Mouse (Mus musculus) embryo, embryonic 10.5 days (tissue): Measurements from ENCODE around the gene Twf1.

Experiments
- DNase-seq: peaks from one replicate; pipeline ENCODE4 v3.0.0-alpha.2; 2015; ENCODE audit warnings: low spot score

The Twf1 gene

DNA sequence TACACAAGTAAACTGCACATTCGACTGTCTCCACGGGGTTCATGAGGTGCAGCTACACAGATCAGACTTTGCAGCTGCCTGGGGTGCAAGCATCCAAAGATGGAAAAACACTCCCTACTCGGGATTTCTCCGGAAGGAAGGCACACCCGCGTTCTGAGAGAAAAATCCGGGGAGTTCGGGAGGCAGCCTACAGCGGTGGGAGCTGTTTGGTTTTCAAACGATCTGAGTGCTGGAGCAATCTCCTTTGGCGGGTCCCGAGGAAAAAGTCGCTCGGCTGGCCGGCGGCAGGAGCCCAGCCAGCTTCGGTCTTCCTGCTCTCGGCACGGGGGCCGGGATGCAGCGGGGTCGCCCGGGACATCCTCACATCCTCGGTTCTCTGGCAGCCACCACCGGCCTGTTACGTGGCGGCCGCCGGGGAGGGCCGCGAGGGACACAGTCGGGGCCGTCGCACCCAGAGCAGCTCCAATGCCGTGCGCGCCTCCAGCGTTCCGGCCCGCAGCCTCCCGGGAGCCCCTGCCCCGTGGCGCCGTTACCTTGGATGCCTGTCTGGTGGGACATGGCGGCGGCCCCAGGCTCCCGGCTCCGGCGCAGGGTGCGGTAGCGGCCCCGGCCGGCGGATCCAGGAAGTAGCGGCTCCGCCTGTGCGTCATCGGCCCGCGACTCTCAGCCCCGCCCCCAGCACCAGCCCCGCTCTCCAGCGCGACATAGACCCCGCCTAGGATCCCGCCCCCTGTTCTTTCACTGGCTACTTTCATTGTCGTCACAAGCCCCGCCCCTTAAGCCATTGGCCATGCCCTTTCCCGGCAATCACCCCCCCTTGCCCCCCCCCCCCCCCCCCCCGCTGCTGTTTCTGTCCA, at the start of gene Twf1:
Gene Twf1, minus strand, starts transcription at position 671 of the 857 bp plus-strand sequence.
- DNase-seq: peak; percentile 99

GRCm38 (mm10) chr15:94639126-94639525, 49.4 kb upstream of the Twf1 start:
- no peak for DNase-seq

- DNase-seq: no peak
These were observed 48.5 kb upstream of the Twf1 start for GRCm38 (mm10) chr15:94638207-94638606.

- DNase-seq: no peak
These were observed 44.8 kb upstream of the Twf1 start for GRCm38 (mm10) chr15:94634524-94634923.

DNA sequence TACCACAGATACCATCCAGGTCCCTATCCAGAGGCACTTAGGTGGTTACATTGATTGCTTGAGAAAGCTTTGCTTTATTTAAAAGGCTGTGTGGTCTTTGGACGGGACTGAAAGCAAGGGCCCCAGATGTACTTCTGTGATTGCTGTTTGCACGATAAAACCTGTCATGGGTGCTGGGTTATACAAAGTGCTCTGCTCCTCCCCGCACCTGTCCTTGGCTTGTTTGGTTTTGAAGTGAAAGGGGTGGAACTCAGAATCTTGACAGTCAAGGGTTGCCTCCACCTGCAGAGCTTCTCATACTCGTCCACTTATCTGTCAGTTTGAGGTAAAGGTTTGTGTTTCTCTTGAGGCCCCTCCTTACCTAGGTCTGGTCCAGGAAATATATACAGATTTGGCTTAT, 40.9 kb upstream of the Twf1 start:
- no peak for DNase-seq

DNA sequence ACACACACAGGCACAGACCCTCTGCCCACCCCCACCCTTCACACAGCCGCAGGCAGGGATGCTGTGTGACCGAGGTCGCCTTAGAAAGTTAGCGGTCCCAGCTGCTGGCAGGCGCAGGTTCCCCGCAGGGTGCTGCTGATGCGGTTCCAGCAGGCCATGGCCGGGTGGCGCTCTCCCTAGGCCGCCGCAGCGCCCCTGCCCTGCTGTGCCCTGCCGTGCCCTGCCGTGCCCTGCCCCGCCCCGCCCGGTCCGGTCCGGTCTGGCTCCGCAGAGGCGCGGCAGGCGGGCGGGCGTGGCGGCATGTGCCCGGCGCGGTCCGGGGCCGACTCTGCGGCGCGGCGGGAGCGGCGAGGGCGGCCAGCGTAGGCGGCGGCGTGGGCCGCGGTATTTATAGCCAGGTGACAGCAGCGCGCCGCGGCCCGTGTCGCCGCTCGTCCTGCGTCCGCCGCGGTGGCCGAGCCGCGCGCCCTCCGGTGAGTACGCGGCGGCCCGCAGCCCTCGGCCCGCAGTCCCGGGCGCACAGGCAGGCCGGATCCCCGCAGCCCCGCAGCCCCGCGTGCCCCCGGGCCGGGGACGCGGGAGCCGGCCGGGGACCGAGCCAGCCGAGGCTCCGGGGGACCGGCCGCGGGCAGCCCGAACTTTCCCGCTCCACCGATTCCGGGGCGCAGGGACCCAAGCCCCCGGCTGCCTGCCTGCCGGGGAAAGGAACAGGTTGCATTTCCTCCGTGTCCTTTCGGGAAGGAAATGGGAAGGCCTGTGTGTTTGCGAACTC, 39.3 kb upstream of the Twf1 start, which contains the start of gene Tmem117:
Gene Tmem117, plus strand, starts transcription at position 403 of the 772 bp plus-strand sequence.
- peak; percentile 50 for DNase-seq

DNA sequence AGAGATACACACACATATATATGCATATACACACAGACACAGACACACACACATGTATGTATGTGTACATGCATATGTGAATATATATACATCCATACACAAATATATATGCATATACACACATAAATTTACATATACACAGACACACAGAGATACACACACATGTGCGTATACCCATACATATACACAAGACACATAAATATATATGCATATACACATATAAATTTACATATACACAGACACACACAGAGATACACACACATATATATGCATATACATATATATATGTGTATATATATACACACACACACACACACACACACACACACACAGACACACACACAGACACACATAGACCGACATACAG, 38.8 kb upstream of the Twf1 start:
- no peak for DNase-seq

DNA sequence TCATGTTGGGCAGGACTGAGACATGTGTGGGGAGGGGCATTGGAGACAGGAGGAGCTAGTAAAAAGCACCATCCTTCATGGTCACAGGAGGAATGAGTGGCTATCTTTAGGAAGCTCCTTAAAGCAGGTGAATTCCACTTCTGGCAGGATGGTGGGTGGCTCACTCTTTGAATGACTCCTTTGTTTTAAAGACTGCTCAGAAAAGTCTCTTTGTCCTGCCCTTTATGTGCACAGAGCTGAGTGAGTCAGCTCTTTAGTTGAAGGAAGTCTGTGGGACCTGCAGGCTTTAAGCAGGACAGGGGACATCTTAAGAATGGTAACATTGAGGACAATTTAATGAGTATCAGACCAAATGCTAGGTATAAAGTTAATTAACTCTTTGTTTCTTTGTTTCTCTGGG, 31.2 kb upstream of the Twf1 start:
- DNase-seq: no peak

DNA sequence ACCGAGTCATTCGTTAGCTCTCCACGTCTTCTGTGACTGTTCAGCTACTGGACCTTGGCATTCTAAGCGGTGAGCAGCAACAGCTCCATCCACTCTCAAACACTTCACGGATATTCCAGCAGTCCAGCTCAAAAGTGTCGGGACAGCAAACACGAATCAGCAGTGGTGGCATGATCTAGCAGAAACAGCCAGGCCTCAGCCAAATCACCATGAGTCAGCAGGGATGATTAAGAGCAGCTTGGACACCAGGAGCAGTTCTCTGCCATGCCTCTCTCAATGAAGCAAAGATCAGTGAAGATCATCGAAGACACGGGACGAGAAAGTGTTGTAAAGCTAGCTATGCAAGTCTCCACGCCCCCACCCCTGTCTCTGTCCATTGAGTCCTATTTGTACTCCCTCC, 26.3 kb upstream of the Twf1 start:
- no peak for DNase-seq

DNA sequence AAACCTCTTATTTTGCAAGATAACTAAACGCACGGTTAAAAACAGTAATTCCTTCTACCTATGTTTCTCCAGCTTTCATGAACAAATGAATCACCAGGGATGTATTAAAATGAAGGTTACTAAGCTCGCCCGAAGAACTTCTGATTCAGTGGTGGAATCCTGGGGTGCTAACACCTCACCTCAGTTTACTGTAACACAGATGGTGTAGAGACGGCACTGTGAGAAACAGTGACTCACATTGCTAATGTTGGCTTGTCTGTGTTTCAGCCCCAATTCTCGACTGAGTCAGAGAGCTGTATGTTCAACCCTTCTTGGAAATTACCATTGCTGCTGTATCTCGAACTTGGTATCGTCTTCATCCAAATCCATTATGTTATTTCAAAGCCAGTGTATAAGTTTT, 18.1 kb upstream of the Twf1 start:
- DNase-seq: no peak

DNA sequence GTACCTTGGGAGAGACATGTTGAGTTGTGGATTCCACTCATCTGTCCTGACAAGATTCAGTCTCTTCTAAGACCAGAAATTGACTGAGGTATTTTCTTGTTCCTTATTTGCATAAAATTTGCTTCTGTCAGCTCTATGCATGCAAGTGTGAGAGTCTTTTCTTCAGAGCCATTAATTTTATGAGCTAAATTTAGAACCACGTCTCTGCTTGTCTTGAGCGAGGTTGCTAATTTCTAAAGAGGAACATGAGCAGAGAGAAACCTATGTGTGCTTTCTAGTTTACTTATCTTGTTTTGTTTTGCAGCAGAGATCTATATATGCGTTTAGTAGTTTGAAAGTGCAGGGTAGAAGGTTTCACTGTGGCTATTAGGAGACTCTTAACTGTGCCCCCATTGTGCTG, 12.8 kb upstream of the Twf1 start:
- no peak for DNase-seq

- DNase-seq: peak; percentile 68
These were observed 11.7 kb upstream of the Twf1 start for GRCm38 (mm10) chr15:94601339-94601738.

- DNase-seq: no peak
These were observed 10.5 kb upstream of the Twf1 start for GRCm38 (mm10) chr15:94600145-94600707.

DNA sequence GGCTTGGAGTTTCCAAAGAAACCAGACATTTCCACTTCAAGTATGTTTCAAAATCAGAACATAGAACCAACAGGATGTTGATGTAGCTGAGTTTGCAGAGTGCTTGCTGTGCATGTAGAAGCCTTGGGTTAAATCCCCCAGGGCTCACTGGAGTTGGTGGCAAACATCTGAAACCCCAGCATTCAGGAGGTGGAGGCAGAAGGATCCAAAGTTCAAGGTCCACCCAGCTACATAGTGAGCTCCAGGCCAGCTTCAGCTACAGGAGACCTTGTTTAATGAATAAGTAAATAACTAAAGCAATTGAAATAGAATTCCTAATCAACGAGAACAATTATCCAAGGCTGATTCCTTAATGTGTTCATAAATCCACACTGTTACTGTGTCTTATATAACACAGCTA, 3.9 kb upstream of the Twf1 start:
- no peak for DNase-seq

DNA sequence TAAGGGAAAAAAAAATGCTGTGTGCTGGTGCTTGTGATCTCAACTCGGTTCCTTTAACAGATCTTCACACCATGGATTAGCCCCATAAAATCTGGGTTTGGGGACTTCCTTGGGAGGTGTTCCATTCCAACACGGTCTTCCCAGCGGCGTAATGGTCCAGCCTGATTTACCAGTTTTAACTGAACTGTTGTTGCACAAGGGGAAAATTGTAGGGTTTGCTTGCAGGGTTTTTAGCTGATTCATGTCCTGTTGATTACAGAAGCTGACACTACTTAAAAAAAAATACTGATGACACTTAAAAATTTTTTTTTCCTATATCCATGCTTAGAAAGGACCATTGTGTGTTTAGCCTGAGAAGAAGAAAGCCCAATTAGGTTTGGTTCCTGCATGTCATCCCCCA, 1.7 kb upstream of the Twf1 start:
- DNase-seq: no peak

GRCm38 (mm10) chr15:94590083-94590482, 394 bp upstream of the Twf1 start:
- DNase-seq: no peak

DNA sequence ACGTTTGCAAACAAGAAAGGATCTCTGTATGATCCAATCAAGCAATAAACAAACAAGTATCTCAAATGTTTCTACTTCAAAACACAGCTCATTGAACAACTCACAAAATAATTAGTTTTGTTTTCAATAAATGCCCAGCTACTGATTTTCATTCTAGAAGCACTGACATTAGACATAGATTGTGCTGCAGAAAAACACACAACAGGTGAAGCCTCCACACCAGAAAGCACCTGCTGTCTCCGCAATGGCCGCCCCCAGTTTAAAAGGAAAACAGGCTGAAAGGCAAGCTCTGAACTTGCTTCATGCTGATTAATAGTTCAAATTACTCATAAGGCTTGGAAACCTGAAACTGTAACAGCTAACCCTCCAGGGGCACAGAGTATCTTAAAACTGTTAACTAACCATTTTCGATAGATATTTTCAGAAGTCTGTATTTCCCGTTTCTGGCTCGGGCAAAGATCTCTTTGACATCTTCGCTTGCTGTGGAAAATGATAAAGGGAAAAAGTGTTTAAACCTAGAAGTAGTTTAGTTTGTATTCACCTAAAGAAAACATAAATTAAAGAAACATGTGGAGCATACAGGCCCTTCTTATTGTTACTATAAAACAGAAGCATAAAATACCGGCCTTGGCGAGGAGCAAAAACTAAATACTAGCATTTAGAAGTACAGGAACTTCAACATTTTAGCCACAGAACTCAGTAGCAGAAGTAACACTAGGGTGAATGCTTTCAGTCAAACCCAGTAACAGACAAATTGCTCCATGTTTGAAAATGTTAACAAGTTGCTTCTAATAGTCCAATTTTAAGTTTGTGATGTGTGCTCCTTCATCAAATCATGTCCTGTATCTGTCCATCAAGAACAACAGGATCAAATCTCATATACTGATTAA, 1.6 kb downstream of the Twf1 start:
- no peak for DNase-seq

- no peak for DNase-seq
These were observed 5.0 kb downstream of the Twf1 start for GRCm38 (mm10) chr15:94584738-94585137.

- DNase-seq: no peak
These were observed 6.5 kb downstream of the Twf1 start for GRCm38 (mm10) chr15:94583153-94583552.

- DNase-seq: no peak
These were observed 7.6 kb downstream of the Twf1 start for GRCm38 (mm10) chr15:94582000-94582593.

- DNase-seq: no peak
These were observed 15.0 kb downstream of the Twf1 start for GRCm38 (mm10) chr15:94574566-94575268.
